Mouse (Mus musculus) embryonic facial prominence, embryonic 12.5 days (tissue): ENCODE results near the gene Faiml. TPM values are rescaled to one million over a fixed set of nuclear protein-coding genes. Genes with fewer than 3 reads are reported as not detected.

Source experiments
- polyA plus RNA-seq: library from polyadenylated mRNA; unstranded; fragments of >200 nt; fragmentation: Nextera tagmentation; extraction: Ambion mirVana; gene quantifications from 2 replicates; pipeline ENCODE4 v1.2.1, GENCODE M21; 2016

Gene Faiml
- polyA plus RNA-seq, 1 experiment from 2014 or later = not detected

Other genes starting within 250 kb of the Faiml start
- not detected in 2 replicates for gene Gm1123, start 201.5 kb downstream of the Faiml start, polyA plus RNA-seq
- gene Pik3cb, start 96.6 kb downstream of the Faiml start, polyA plus RNA-seq = 2.0 and 2.5 TPM in 2 replicates
- gene Cep70, start 6.1 kb upstream of the Faiml start, polyA plus RNA-seq = 49.1 and 51.4 TPM in 2 replicates
- 0.31 and 0.46 TPM in 2 replicates for gene Esyt3, start 121.3 kb upstream of the Faiml start, polyA plus RNA-seq
- 20.5 and 25.7 TPM in 2 replicates for gene Mras, start 200.1 kb upstream of the Faiml start, polyA plus RNA-seq
- not detected in 2 replicates for gene Nme9, start 214.2 kb upstream of the Faiml start, polyA plus RNA-seq